Mouse (Mus musculus): ENCODE results near the gene Sh3bgrl2.

DNA sequence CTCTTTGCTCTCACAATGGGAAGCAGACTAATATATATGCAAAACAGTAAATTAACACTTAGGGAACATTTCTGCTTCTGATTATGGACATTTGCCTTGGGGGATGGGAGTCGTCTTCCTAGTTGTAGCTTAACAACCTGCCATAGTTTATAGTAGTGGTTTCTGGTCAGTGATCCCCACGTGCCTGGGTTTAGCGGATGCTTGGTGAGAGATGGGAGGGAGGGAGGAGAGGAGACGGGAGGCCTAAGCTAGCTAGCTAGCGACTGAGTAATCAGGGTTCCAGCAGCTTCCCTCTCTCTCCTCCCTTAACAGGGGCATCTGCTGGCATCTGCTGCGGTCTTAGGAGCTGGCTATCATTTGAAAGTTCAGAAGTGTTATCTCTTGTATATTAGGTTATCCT, 8.1 kb downstream of the Sh3bgrl2 start:
- no peak for TF ChIP-seq CTCF (IDR thresholded peaks at IDR 0.05; ENCODE audit: borderline replicate concordance, control insufficient read depth, extremely low read depth, insufficient read depth, low read length, poor library complexity)
- no peak for TF ChIP-seq POLR2A (IDR thresholded peaks at IDR 0.05; ENCODE audit: control insufficient read depth, extremely low read depth, insufficient read depth, low read length, poor library complexity)

Measured in thymus, adult 2 months (tissue).